Mouse (Mus musculus) central nervous system, embryonic 11.5 days (tissue): ENCODE data around the gene Maneal. TPM values are rescaled to one million over a fixed set of nuclear protein-coding genes. Genes with fewer than 3 reads are reported as not detected.

Experiments
- polyA plus RNA-seq: library from polyadenylated mRNA; depleted of rRNA; stranded (reverse); fragments of >200 nt; gene quantifications from 2 replicates; pipeline ENCODE4 v1.2.3, GENCODE M21; 2012; rRNA removed

Maneal gene
- 11.1 and 14.1 TPM in 2 replicates for polyA plus RNA-seq

DNA sequence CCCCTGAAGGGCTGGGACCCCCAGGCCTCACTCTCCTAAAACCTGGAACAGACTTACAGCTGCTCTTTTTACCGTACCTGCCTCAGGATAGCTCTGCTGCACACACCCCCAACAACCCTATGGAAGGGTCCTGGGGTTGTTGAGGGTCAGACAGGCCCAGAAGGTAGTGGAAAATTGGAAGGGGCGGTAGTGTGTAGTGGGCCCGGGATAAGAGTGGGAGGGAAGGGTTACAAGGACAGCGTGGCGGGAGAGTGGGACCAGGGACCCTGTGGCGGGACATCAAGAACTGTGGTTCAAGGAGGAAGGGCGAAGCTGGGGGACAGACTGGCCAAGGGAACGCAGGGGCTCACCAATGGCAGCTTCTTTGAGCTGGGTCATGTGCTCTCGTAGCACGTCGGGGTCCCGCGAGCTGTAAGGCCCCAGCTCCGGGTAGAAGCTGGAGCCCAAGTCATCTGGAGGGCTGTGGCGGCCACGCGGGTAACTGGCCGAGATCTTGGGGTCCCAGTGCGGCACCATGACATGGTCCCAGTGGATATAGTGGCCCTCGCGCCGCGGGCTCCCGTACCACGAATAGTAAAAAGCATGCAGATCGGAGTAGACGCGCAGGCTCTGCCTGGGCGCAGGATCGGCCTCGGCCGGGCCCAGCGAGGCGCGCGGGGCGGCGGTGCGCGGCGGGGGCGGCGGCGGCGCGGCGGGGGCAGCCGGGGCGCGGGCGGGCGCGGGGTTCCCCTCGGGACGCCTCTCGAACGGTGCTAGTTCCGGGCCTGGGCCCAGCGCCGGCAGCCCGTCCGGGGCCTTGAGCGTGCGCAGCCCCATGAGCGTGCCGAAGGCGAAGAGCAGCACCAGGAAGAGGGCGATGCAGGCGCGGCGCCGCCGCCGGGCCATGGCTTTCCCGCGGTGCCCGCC, at the start of gene Maneal:
Gene Maneal, minus strand, starts transcription at position 889 of the 906 bp plus-strand sequence.

DNA sequence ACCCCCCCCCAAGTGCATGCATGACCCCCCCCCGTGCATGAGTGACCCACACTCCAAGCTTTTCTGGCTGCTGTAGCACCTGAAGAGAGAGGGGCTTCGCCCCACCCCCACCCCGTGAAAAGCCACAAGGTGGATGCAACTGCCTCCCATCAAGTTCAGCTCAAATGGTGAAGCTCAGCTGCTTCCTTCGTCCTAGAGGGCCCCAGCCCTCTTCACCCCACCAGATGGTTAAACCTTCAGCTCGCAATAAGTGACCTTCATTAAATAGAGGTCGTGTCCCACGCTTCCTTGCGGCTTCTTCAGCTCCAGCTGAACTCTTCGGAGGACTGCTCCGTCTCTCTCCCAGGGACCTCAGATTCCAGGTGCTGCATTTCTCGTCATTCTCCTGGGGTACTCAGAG, 18.6 kb upstream of the Maneal start, which contains the start of gene Epha10:
Gene Epha10, plus strand, starts transcription at position 301 of the 400 bp plus-strand sequence.

DNA sequence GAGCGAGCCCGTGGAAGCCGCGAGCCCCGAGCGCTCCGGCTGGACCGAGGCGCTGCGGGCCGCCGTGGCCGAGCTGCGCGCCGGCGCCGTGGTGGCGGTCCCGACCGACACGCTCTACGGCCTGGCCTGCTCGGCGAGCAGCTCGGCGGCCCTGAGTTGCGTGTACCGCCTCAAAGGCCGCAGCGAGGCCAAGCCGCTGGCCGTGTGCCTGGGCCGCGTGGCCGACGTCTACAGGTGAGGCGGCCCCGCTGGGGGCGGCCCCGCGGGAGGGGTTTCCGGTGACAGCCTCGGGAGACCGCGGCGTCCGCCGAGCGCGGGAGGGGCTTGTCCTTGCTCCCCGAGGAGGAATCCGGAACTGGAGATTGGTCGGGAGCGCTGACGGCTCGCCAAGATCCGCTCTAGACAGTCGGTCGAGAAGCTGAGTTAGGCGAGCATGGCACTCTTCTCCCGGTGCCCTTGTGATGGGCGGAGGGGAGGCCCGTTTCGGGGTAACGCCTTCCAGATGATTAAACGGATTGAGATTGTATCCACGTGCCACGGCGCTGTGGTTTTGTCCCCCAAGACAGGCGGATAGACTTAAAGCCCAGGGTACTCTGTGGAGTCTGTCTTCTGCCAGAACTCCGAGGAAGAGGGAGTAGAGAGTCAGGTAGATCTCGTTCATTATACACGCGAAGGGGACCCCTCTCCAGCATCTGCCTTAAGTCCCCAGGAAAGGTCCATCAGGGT, 10.9 kb downstream of the Maneal start, which contains the start of gene 1110065P20Rik:
Gene 1110065P20Rik, minus strand, starts transcription at position 264 of the 726 bp plus-strand sequence.

DNA sequence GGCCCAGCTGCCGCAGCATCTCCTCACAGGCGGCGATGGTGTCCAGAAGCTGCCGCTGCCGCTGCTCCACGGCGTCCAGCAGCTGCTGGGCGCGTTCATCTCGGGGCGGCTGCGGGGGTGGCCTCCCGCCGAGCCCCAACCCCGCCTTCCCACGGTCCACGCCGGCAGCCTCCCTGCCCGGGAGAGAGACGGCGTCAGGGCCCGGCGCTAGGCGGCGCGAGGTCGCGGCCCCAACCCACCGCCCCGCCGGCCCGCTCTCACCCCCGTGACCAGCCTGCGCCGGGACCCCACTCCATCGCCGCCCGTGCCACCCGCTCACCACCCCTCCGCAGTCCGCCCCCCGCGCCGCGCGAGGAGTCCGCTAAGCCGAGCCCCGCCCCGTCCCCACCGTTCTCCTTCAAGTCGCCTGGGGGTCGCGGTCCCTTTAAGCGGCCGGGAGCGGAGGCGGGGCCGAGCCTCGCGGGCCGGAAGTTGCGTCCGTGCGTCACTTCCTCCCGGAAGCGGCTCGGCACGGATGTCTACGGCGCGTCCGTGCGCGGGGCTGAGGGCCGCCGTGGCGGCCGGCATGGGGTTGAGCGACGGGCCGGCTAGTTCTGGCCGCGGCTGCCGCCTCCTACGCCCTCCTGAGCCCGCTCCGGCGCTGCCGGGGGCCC, 11.6 kb downstream of the Maneal start, which contains the start of gene Yrdc:
Gene Yrdc, plus strand, starts transcription at position 419 of the 653 bp plus-strand sequence.

Other genes starting within 250 kb of the Maneal start
- gene Pou3f1, start 205.4 kb downstream of the Maneal start, polyA plus RNA-seq = 8.9 and 20.5 TPM in 2 replicates
- gene Utp11, start 168.6 kb downstream of the Maneal start, polyA plus RNA-seq = 49.1 and 57.2 TPM in 2 replicates
- gene Fhl3, start 161.5 kb downstream of the Maneal start, polyA plus RNA-seq = 8.3 and 17.6 TPM in 2 replicates
- 128 and 180 TPM in 2 replicates for gene Sf3a3, start 147.4 kb downstream of the Maneal start, polyA plus RNA-seq
- 28.1 and 28.8 TPM in 2 replicates for gene Inpp5b, start 120.3 kb downstream of the Maneal start, polyA plus RNA-seq
- 13.6 and 14.1 TPM in 2 replicates for gene Mtf1, start 60.1 kb downstream of the Maneal start, polyA plus RNA-seq
- 38.0 and 42.1 TPM in 2 replicates for gene Yrdc, start 11.5 kb downstream of the Maneal start, polyA plus RNA-seq
- 31.7 and 41.7 TPM in 2 replicates for gene 1110065P20Rik, start 11.0 kb downstream of the Maneal start, polyA plus RNA-seq
- gene Epha10, start 18.7 kb upstream of the Maneal start, polyA plus RNA-seq = 14.7 and 23.8 TPM in 2 replicates
- 22.9 and 30.3 TPM in 2 replicates for gene 9930104L06Rik, start 74.9 kb upstream of the Maneal start, polyA plus RNA-seq
- gene Cdca8, start 77.1 kb upstream of the Maneal start, polyA plus RNA-seq = 107 and 124 TPM in 2 replicates
- 26.2 and 90.0 TPM in 2 replicates for gene Rspo1, start 124.3 kb upstream of the Maneal start, polyA plus RNA-seq
- 107 and 146 TPM in 2 replicates for gene Gnl2, start 154.4 kb upstream of the Maneal start, polyA plus RNA-seq
- gene Dnali1, start 203.5 kb upstream of the Maneal start, polyA plus RNA-seq = 0.31 and 0.68 TPM in 2 replicates
- 21.8 and 22.8 TPM in 2 replicates for gene Snip1, start 204.5 kb upstream of the Maneal start, polyA plus RNA-seq
- gene Meaf6, start 223.0 kb upstream of the Maneal start, polyA plus RNA-seq = 91.4 and 122 TPM in 2 replicates